26 mouse cellular contexts compared by ENCODE assay signal in genomic region chr1:74229942-74230341, GRCm38 (mm10). TPM values are rescaled to one million over a fixed set of nuclear protein-coding genes. Genes with fewer than 3 reads are reported as not detected.
"Had no signal": no experiment of that assay in that cellular context is flagged by ENCODE, and none has a peak within 500 bp of the region (broad histone marks: within the 10 kb centered on the region; RNA-seq: fewer than 3 reads in every experiment).

No protein-coding gene starts in this region.

- H3K4me2 ChIP-seq: lung, embryonic 14.5 days; midbrain, embryonic 13.5 days; neural tube, embryonic 13.5 days; neural tube, embryonic 15.5 days had no signal

- H3K9ac ChIP-seq: lung, embryonic 14.5 days; midbrain, embryonic 13.5 days; neural tube, embryonic 13.5 days; neural tube, embryonic 15.5 days had no signal

- H3K4me3 ChIP-seq: midbrain, embryonic 10.5 days; midbrain, embryonic 13.5 days; myocyte; neural tube, embryonic 13.5 days; neural tube, embryonic 15.5 days had no signal

- DNase-seq: lung, adult 18-20 months; lung, embryonic 14.5 days; lung, postnatal 10 days; lung, postnatal 4 days; retina, postnatal 1 day; right cerebral cortex, adult 18-20 months; right cerebral cortex, postnatal 25 days; right cerebral cortex, postnatal 4 days; spleen, adult 18-20 months; thymus, adult 18-20 months; thymus, postnatal 14 days; thymus, postnatal 36 days had no signal

- ATAC-seq: midbrain, embryonic 13.5 days; midbrain, embryonic 16.5 days had no signal

- H3K9me3 ChIP-seq: midbrain, embryonic 10.5 days; midbrain, embryonic 13.5 days; neural tube, embryonic 13.5 days; neural tube, embryonic 15.5 days had no signal

- H3K27me3 ChIP-seq: midbrain, embryonic 13.5 days; neural tube, embryonic 13.5 days; neural tube, embryonic 15.5 days had no signal

- H3K4me1 ChIP-seq: midbrain, embryonic 10.5 days; midbrain, embryonic 13.5 days; neural tube, embryonic 13.5 days; neural tube, embryonic 15.5 days had no signal

- H3K27ac ChIP-seq: midbrain, embryonic 10.5 days; midbrain, embryonic 13.5 days; neural tube, embryonic 13.5 days; neural tube, embryonic 15.5 days had no signal

- H3K36me3 ChIP-seq: midbrain, embryonic 10.5 days; midbrain, embryonic 13.5 days; neural tube, embryonic 13.5 days; neural tube, embryonic 15.5 days had no signal

RNA-seq across cellular contexts. Expression of gene Cxcr1, which starts 35.5 kb away (rescaled TPM):
- total RNA-seq: megakaryocyte-erythroid progenitor cell, adult 5-6 weeks had no signal
- polyA plus RNA-seq: lung, embryonic 14.5 days; lung, embryonic 16.5 days; midbrain, embryonic 10.5 days; midbrain, embryonic 13.5 days; midbrain, embryonic 16.5 days; myocyte; neural tube, embryonic 11.5 days; neural tube, embryonic 13.5 days; neural tube, embryonic 15.5 days; small intestine, adult 2 months; stomach, embryonic 14.5 days; stomach, embryonic 16.5 days; thymus, postnatal 0 days had no signal

RNA-seq across cellular contexts. Expression of gene Gpbar1, which starts 48.4 kb away (rescaled TPM):
- total RNA-seq: megakaryocyte, adult 5-6 weeks had no signal
- polyA plus RNA-seq: neural tube, embryonic 13.5 days; neural tube, embryonic 15.5 days had no signal
